21 mouse cellular contexts compared by ENCODE assay signal in the genomic region with DNA sequence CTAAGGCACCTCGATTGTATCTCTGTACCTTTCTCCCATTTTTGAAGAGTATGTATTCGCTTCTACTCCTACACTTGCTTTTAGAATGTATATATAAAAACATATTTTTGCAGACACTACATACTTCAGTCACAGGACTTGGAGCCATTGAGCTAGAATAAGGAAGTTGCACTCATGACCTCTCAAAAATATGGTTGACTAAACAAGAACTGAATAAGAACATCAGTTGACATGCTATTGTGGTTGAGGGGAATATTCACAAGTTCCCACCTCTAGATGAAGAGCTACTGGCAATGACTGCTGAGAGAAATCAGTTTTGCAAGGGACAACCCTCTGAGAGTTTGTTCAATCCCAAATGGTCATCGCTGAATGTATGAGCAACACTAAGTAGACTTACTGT.
DNase-seq lines count a peak whose midpoint lies in the region; TF ChIP-seq lines count a peak whose summit lies in the region.
"Had no signal": no experiment of that assay in that cellular context is flagged by ENCODE, and none has a peak within 500 bp of the region (broad histone marks: within the 10 kb centered on the region; RNA-seq: fewer than 3 reads in every experiment).

No protein-coding gene starts in this region.

- dilution Hi-C loops in CH12.LX (cut with MboI; ENCODE audit: extremely low pct_ligation_motif_present, extremely low pct_unique_long_range_greater_than_20kb, low sequenced_read_pairs) = no loop called here

- peak overlapping the region; percentile 64 for H3K27ac ChIP-seq in layer of hippocampus, adult 2 months
- no peak overlapping the region for H3K27ac ChIP-seq in CH12.LX (ENCODE audit: insufficient read depth, low read depth)
- H3K27ac ChIP-seq in macrophage = peak overlapping the region; percentile 64
- H3K27ac ChIP-seq: embryonic facial prominence, embryonic 10.5 days; embryonic facial prominence, embryonic 12.5 days; forebrain, embryonic 13.5 days; forebrain, embryonic 15.5 days had no signal

- no peak for TF ChIP-seq RAD21 in CH12.LX (IDR thresholded peaks at IDR 0.05; ENCODE audit: low read depth, low read length)

- H3K4me3 ChIP-seq in layer of hippocampus, adult 2 months = no peak overlapping the region
- H3K4me3 ChIP-seq in CH12.LX (replicated peaks in 1 of 3; ENCODE audit: low read depth in 2 of 3, low read length in 2 of 3, poor library complexity in 1 of 3) (no peak overlapping the region), macrophage (ENCODE audit: inconsistent target) (no peak overlapping the region)
- H3K4me3 ChIP-seq: embryonic facial prominence, embryonic 10.5 days; embryonic facial prominence, embryonic 12.5 days; forebrain, embryonic 13.5 days; forebrain, embryonic 15.5 days had no signal

- WGBS in macrophage (ENCODE audit: missing documents) = 91% methylated on average over 3 of the region's 3 CpGs

- no peaks in the 10 kb centered on the region for H3K9me3 ChIP-seq in CH12.LX (replicated peaks; ENCODE audit: low read length)
- H3K9me3 ChIP-seq: embryonic facial prominence, embryonic 10.5 days; embryonic facial prominence, embryonic 12.5 days; forebrain, embryonic 13.5 days; forebrain, embryonic 15.5 days had no signal

- H3K36me3 ChIP-seq in CH12.LX (replicated peaks in 1 of 2; ENCODE audit: control insufficient read depth in 1 of 2, insufficient read depth in 1 of 2, low read length in 1 of 2) = no peaks in the 10 kb centered on the region
- H3K36me3 ChIP-seq in macrophage (ENCODE audit: inconsistent target) = no peaks in the 10 kb centered on the region
- H3K36me3 ChIP-seq in splenic B cell, adult 2 months (ENCODE audit: control insufficient read depth, insufficient read depth, low read length, poor library complexity, severe bottlenecking) = no peaks in the 10 kb centered on the region
- H3K36me3 ChIP-seq: embryonic facial prominence, embryonic 10.5 days; embryonic facial prominence, embryonic 12.5 days; forebrain, embryonic 15.5 days had no signal

- no peak for TF ChIP-seq CTCF in layer of hippocampus, adult 2 months (conservative IDR thresholded peaks at IDR 0.05)
- no peak for TF ChIP-seq CTCF in CH12.LX (conservative IDR thresholded peaks at IDR 0.05 in 1 of 2, IDR thresholded peaks at IDR 0.05 in 1 of 2; ENCODE audit: low read depth in 2 of 2, low read length in 2 of 2)

- no peak for TF ChIP-seq EP300 in CH12.LX (IDR thresholded peaks at IDR 0.05; ENCODE audit: low read length)

- no peak for TF ChIP-seq POLR2A in CH12.LX (IDR thresholded peaks at IDR 0.05; ENCODE audit: low read depth, low read length)

- DNase-seq in layer of hippocampus, adult 2 months (ENCODE audit: low spot score in 2 of 2) = no peak
- DNase-seq in layer of hippocampus, adult 9-11 months = no peak
- DNase-seq in CH12.LX (ENCODE audit: extremely low read depth) = peak; percentile 36
- DNase-seq in splenic B cell, adult 2 months (ENCODE audit: low read depth, low spot score) = peak; percentile 63
- DNase-seq in cerebellum, postnatal 36 days = no peak
- DNase-seq in kidney, adult 9 months = no peak
- no peak for DNase-seq in lung, postnatal 36 days
- DNase-seq: adrenal gland, adult 8-10 months; adrenal gland, postnatal 14 days; adrenal gland, postnatal 36 days; cerebellum, adult 11 months; cerebellum, adult 18-20 months; cerebellum, adult 8-10 months; cerebellum, adult 9-11 months; cerebellum, postnatal 14 days; forebrain, postnatal 0 days had no signal

- H3K9ac ChIP-seq in CH12.LX (ENCODE audit: insufficient read depth, low read depth) = no peak overlapping the region
- H3K9ac ChIP-seq: embryonic facial prominence, embryonic 12.5 days; forebrain, embryonic 13.5 days; forebrain, embryonic 15.5 days; forebrain, postnatal 0 days had no signal

- no peaks in the 10 kb centered on the region for H3K27me3 ChIP-seq in CH12.LX (replicated peaks)
- no peaks in the 10 kb centered on the region for H3K27me3 ChIP-seq in splenic B cell, adult 2 months (ENCODE audit: control insufficient read depth, insufficient read depth, low read length, poor library complexity, severe bottlenecking)
- H3K27me3 ChIP-seq: embryonic facial prominence, embryonic 12.5 days; forebrain, embryonic 13.5 days; forebrain, embryonic 15.5 days had no signal

- H3K4me2 ChIP-seq in CH12.LX (ENCODE audit: insufficient read depth, low read depth, poor library complexity, severe bottlenecking) = no peak overlapping the region
- H3K4me2 ChIP-seq: embryonic facial prominence, embryonic 12.5 days; forebrain, embryonic 13.5 days; forebrain, embryonic 15.5 days had no signal

- H3K79me2 ChIP-seq in CH12.LX (replicated peaks; ENCODE audit: control insufficient read depth, extremely low read depth, insufficient read depth, poor library complexity, severe bottlenecking) (no peaks in the 10 kb centered on the region), macrophage (ENCODE audit: inconsistent target) (no peaks in the 10 kb centered on the region)

- in situ Hi-C loops in CH12.LX (cut with MboI; ENCODE audit: low pct_ligation_motif_present, low pct_unique_long_range_greater_than_20kb, low sequenced_read_pairs) = no loop called here

- peaks cover 2 to 33% of the 10 kb centered on the region in 2 experiments; a peak in 3 of 4 replicates for H3K4me1 ChIP-seq in CH12.LX (ENCODE audit: control insufficient read depth in 1 of 2, insufficient read depth in 2 of 2)
- H3K4me1 ChIP-seq: embryonic facial prominence, embryonic 10.5 days; embryonic facial prominence, embryonic 12.5 days; forebrain, embryonic 13.5 days; forebrain, embryonic 15.5 days had no signal

TF ChIP-seq in CH12.LX, 34 proteins besides CTCF, POLR2A, EP300 and RAD21:
- no peak for TF ChIP-seq USF1 (IDR thresholded peaks at IDR 0.05; ENCODE audit: low read depth, low read length)
- no peak for TF ChIP-seq MXI1 (IDR thresholded peaks at IDR 0.05; ENCODE audit: low read depth, low read length)
- no peak for TF ChIP-seq CHD1 (IDR thresholded peaks at IDR 0.05; ENCODE audit: low read depth, low read length)
- TF ChIP-seq CHD2 (IDR thresholded peaks at IDR 0.05; ENCODE audit: low read length) = no peak
- TF ChIP-seq MEF2A (IDR thresholded peaks at IDR 0.05; ENCODE audit: borderline replicate concordance, low read depth, low read length) = no peak
- TF ChIP-seq NRF1 (IDR thresholded peaks at IDR 0.05; ENCODE audit: low read depth, low read length) = no peak
- no peak for TF ChIP-seq TBP (conservative IDR thresholded peaks at IDR 0.05; ENCODE audit: low read depth, low read length)
- TF ChIP-seq TCF12 (IDR thresholded peaks at IDR 0.05; ENCODE audit: low read depth, low read length) = no peak

Comparison
In these comparisons a context has a peak if more than half of its experiments do, and no peak if none do; other contexts are left out.
1. DNase-seq: peak in CH12.LX (single experiment) and splenic B cell, adult 2 months (single experiment); none in layer of hippocampus, adult 2 months (0 of 2), layer of hippocampus, adult 9-11 months (single experiment), cerebellum, postnatal 36 days (0 of 2), kidney, adult 9 months (single experiment) and lung, postnatal 36 days (single experiment).